Mouse (Mus musculus): Measurements from ENCODE around the gene Ankrd36.

DNA sequence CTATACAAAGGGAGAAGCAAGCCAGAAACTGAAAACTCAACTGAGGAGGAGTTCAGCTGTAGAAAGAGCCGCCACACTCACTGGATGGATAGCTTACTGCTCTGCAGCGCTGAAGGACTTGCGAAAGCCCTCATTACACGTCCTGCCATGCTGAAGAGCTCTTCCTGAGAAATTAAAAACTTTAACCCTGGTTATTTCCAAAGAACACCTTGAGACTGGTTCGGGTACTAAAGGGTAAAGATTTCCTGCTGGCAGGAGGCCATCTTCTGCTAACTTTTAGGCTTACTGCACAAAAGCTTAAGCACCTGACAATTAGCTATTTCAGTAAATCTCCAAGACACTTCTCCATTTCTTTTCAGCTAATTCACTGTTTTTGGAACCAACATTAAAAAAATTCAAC, 39.3 kb upstream of the Ankrd36 start:
- TF ChIP-seq CTCF (IDR thresholded peaks at IDR 0.05; ENCODE audit: extremely low read depth, insufficient read depth, low read length): no peak
- no peak for TF ChIP-seq POLR2A (IDR thresholded peaks at IDR 0.05; ENCODE audit: extremely low read depth, insufficient read depth, low read length)

All from cortical plate, adult 2 months (tissue).